Mouse (Mus musculus) CH12.LX (cell line): ENCODE measurements around the gene Ankub1. TPM values are rescaled to one million over a fixed set of nuclear protein-coding genes. Genes with fewer than 3 reads are reported as not detected.

Experiments
- DNase-seq: peaks from one replicate; pipeline ENCODE4 v3.0.0-alpha.2; 2013; ENCODE audit errors: extremely low read depth
- H3K27ac ChIP-seq: 2 replicates; pipeline ENCODE4 v1.5.1; 2012; ENCODE audit warnings: low read depth, mild to moderate bottlenecking, control low read depth, moderate library complexity; ENCODE audit not compliant: insufficient read depth
- H3K27me3 ChIP-seq: replicated peaks from 2 replicates; pipeline ENCODE3; 2012; ENCODE audit warnings: inconsistent platforms
- H3K36me3 ChIP-seq, 2 experiments: replicated peaks in 1 of 2; 2 replicates each; pipeline versions ENCODE3 to v1.6.1; 2012; ENCODE audit warnings: inconsistent platforms in 1 of 2, low read length in 1 of 2, mild to moderate bottlenecking in 1 of 2, mixed read lengths in 1 of 2, moderate library complexity in 1 of 2; ENCODE audit not compliant: control insufficient read depth in 1 of 2, insufficient read depth in 1 of 2
- H3K4me1 ChIP-seq, 2 experiments: 2 replicates each; pipeline ENCODE4 v1.6.1; 2012; ENCODE audit warnings: inconsistent platforms in 1 of 2, moderate library complexity in 1 of 2; ENCODE audit not compliant: insufficient read depth in 2 of 2, control insufficient read depth in 1 of 2
- H3K4me2 ChIP-seq: 2 replicates; pipeline ENCODE4 v1.6.1; 2012; ENCODE audit warnings: low read depth, mild to moderate bottlenecking, control low read depth; ENCODE audit not compliant: poor library complexity, insufficient read depth, severe bottlenecking
- H3K4me3 ChIP-seq, 3 experiments: fragments of 150-350 bp in 1 of 3; sonication (generic) in 1 of 3; replicated peaks in 1 of 3; 2 replicates each; pipeline versions ENCODE3 to v1.5.1; 2011 to 2012; ENCODE audit warnings: low read depth in 2 of 3, low read length in 2 of 3, mild to moderate bottlenecking in 2 of 3, moderate library complexity in 2 of 3, control low read depth in 1 of 3, improper control_type of control experiment in 1 of 3, inconsistent platforms in 1 of 3, mixed read lengths in 1 of 3; ENCODE audit not compliant: poor library complexity in 1 of 3
- H3K79me2 ChIP-seq: replicated peaks from 2 replicates; pipeline ENCODE4 v1.6.1; 2012; ENCODE audit warnings: mild to moderate bottlenecking, moderate library complexity; ENCODE audit not compliant: control insufficient read depth, poor library complexity, insufficient read depth, severe bottlenecking; ENCODE audit errors: extremely low read depth
- H3K9ac ChIP-seq: 2 replicates; pipeline ENCODE4 v1.6.1; 2012; ENCODE audit warnings: low read depth, mild to moderate bottlenecking, control low read depth, moderate library complexity; ENCODE audit not compliant: insufficient read depth
- H3K9me3 ChIP-seq: replicated peaks from 2 replicates; pipeline ENCODE3; 2012; ENCODE audit warnings: low read length, inconsistent platforms, mixed read lengths
- HCFC1 ChIP-seq: IDR thresholded peaks from 2 replicates; pipeline ENCODE4 v1.6.1; 2012; ENCODE audit warnings: low read depth, mild to moderate bottlenecking, inconsistent platforms, low read length, improper control_type of control experiment
- PAX5 ChIP-seq: IDR thresholded peaks from 2 replicates; pipeline ENCODE4 v1.6.1; 2012; ENCODE audit warnings: low read length, inconsistent platforms, mixed read lengths
- USF2 ChIP-seq: conservative IDR thresholded peaks from 2 replicates; pipeline ENCODE4 v1.6.1; 2011; ENCODE audit warnings: low read depth, low read length, improper control_type of control experiment
- ZNF384 ChIP-seq: IDR thresholded peaks from 2 replicates; pipeline ENCODE4 v1.6.1; 2012; ENCODE audit warnings: low read depth, low read length, improper control_type of control experiment, inconsistent platforms
- dilution Hi-C: fragments of 300-500 bp; cut with MboI; formaldehyde crosslinking; loops from 2 replicates; pipeline ENCODE4 v1.14.3; 2020; ENCODE audit warnings: low sequenced_read_pairs; ENCODE audit not compliant: extremely low pct_unique_long_range_greater_than_20kb, extremely low pct_ligation_motif_present
- in situ Hi-C: fragments of 300-500 bp; cut with MboI; formaldehyde crosslinking; loops from 3 replicates; pipeline ENCODE4 v1.14.3; 2019; ENCODE audit warnings: low sequenced_read_pairs, low pct_ligation_motif_present, low pct_unique_long_range_greater_than_20kb, mixed read lengths
- polyA plus RNA-seq: library from polyadenylated mRNA; unstranded; fragments of >175 nt; gene quantifications from 2 replicates; pipeline ENCODE4 v1.2.1, GENCODE M21; 2012; ENCODE audit warnings: low read depth; ENCODE audit not compliant: insufficient read length
- total RNA-seq, 2 experiments: library from RNA; depleted of rRNA; stranded (reverse); fragments of 300-350 nt in 1 of 2; fragments of >200 nt in 1 of 2; gene quantifications; 2 replicates each; pipeline ENCODE4 v1.2.3; 2012 to 2014

Gene Ankub1
- total and polyA plus RNA-seq, 3 experiments = 0.14 TPM; not detected in 2

GRCm38 (mm10) chr3:57611776-57612175 lies 80.8 kb downstream of the Ankub1 start:
- no peak for DNase-seq
- TF ChIP-seq PAX5 = no peak
- no peak for TF ChIP-seq HCFC1
- no peak for TF ChIP-seq USF2
- no peak for TF ChIP-seq ZNF384
- dilution Hi-C loops = no loop called here
- Histone ChIP-seq H3K4me2 (no peak overlapping the region), H3K4me1 (no peaks in the 10 kb centered on the region), H3K79me2 (no peaks in the 10 kb centered on the region), H3K27ac (no peak overlapping the region), H3K36me3 (no peaks in the 10 kb centered on the region), H3K4me3 (no peak overlapping the region), H3K9ac (no peak overlapping the region), H3K9me3 (no peaks in the 10 kb centered on the region), H3K27me3 (no peaks in the 10 kb centered on the region)
- in situ Hi-C loops = loop anchor here (25.0 kb wide), 1 partner anchor 349 kb away; no protein-coding TSS in a partner anchor

Other genes starting within 250 kb of the Ankub1 start
- gene Wwtr1, start 116.9 kb downstream of the Ankub1 start, total RNA-seq (2012; rRNA removed) = 8.3 and 12.8 TPM in 2 replicates
- 14.8 and 16.2 TPM in 2 replicates for gene Wwtr1, start 116.9 kb downstream of the Ankub1 start, total RNA-seq (2014; rRNA removed)
- 13.3 and 13.5 TPM in 2 replicates for gene Wwtr1, start 116.9 kb downstream of the Ankub1 start, polyA plus RNA-seq
- gene Commd2, start 41.1 kb downstream of the Ankub1 start, total RNA-seq (2012; rRNA removed) = 35.3 and 44.4 TPM in 2 replicates
- 65.3 and 69.1 TPM in 2 replicates for gene Commd2, start 41.1 kb downstream of the Ankub1 start, total RNA-seq (2014; rRNA removed)
- gene Commd2, start 41.1 kb downstream of the Ankub1 start, polyA plus RNA-seq = 53.2 and 63.5 TPM in 2 replicates
- 12.3 and 16.2 TPM in 2 replicates for gene Rnf13, start 43.3 kb upstream of the Ankub1 start, total RNA-seq (2012; rRNA removed)
- gene Rnf13, start 43.3 kb upstream of the Ankub1 start, total RNA-seq (2014; rRNA removed) = 41.1 and 45.2 TPM in 2 replicates
- 17.1 and 23.3 TPM in 2 replicates for gene Rnf13, start 43.3 kb upstream of the Ankub1 start, polyA plus RNA-seq
- 19.1 and 24.4 TPM in 2 replicates for gene Pfn2, start 155.3 kb upstream of the Ankub1 start, total RNA-seq (2012; rRNA removed)
- gene Pfn2, start 155.3 kb upstream of the Ankub1 start, total RNA-seq (2014; rRNA removed) = 197 and 206 TPM in 2 replicates
- 142 and 165 TPM in 2 replicates for gene Pfn2, start 155.3 kb upstream of the Ankub1 start, polyA plus RNA-seq